Mouse (Mus musculus) G1E-ER4 (cell line): ENCODE measurements around the gene Irx5. TPM values are rescaled to one million over a fixed set of nuclear protein-coding genes. Genes with fewer than 3 reads are reported as not detected.

Source experiments
- GATA1 ChIP-seq: IDR thresholded peaks from one replicate; pipeline ENCODE4 v1.8.0; 2012; ENCODE audit warnings: low read length, inconsistent platforms
- polyA plus RNA-seq: library from polyadenylated mRNA; stranded (reverse); fragments of >175 nt; gene quantifications from 2 replicates; pipeline ENCODE4 v1.2.3, GENCODE M21; 2012

Irx5 gene
- polyA plus RNA-seq, 1 experiment, result 0.38 TPM

- no peak for TF ChIP-seq GATA1
These were observed 631 bp upstream of the Irx5 start for GRCm38 (mm10) chr8:92356613-92357375.

- no peak for TF ChIP-seq GATA1
These were observed 945 bp downstream of the Irx5 start for GRCm38 (mm10) chr8:92358141-92358999.

GRCm38 (mm10) chr8:92359000-92359832, 1.8 kb downstream of the Irx5 start:
- TF ChIP-seq GATA1, result no peak

- no peak for TF ChIP-seq GATA1
These were observed 2.3 kb downstream of the Irx5 start for GRCm38 (mm10) chr8:92359833-92360082.

GRCm38 (mm10) chr8:92360083-92360861, 2.8 kb downstream of the Irx5 start:
- no peak for TF ChIP-seq GATA1

GRCm38 (mm10) chr8:92361546-92362351, 4.3 kb downstream of the Irx5 start:
- TF ChIP-seq GATA1, result no peak

GRCm38 (mm10) chr8:92362396-92363115, 5.1 kb downstream of the Irx5 start:
- no peak for TF ChIP-seq GATA1

GRCm38 (mm10) chr8:92363217-92364147, 6.1 kb downstream of the Irx5 start:
- TF ChIP-seq GATA1, result no peak

GRCm38 (mm10) chr8:92364148-92364775, 6.8 kb downstream of the Irx5 start:
- TF ChIP-seq GATA1, result no peak

- no peak for TF ChIP-seq GATA1
These were observed 7.4 kb downstream of the Irx5 start for GRCm38 (mm10) chr8:92364776-92365240.

- TF ChIP-seq GATA1, result no peak
These were observed 8.0 kb downstream of the Irx5 start for GRCm38 (mm10) chr8:92365241-92365943.
